Mouse (Mus musculus) heart, postnatal 36 days (tissue): Measurements from ENCODE around the gene Clca3b. TPM values are rescaled to one million over a fixed set of nuclear protein-coding genes. Genes with fewer than 3 reads are reported as not detected.

Source experiments
- total RNA-seq, 2 experiments: library from RNA; stranded (reverse); gene quantifications; 2 replicates each; pipeline ENCODE4 v1.2.3; 2021

The Clca3b gene
- total RNA-seq, 2 experiments from 2014 or later, result not detected

Other genes with a start within 250 kb of the Clca3b start
- gene Sh3glb1, start 129.0 kb downstream of the Clca3b start, total RNA-seq, result 100 to 1,000 TPM; 372 to 397 TPM
- 1 to 10 TPM; 1.0 to 1.2 TPM for gene Clca3a1, start 88.4 kb downstream of the Clca3b start, total RNA-seq
- gene Clca3a2, start 29.9 kb downstream of the Clca3b start, total RNA-seq, result under 1 TPM in 1 of 2 experiments, not detected in 1; 0.36 TPM
- not detected for gene Clca4b, start 83.2 kb upstream of the Clca3b start, total RNA-seq
- gene Clca4a, start 125.7 kb upstream of the Clca3b start, total RNA-seq, result not detected
- gene Clca1, start 183.4 kb upstream of the Clca3b start, total RNA-seq, result not detected